Mouse (Mus musculus): Measurements from ENCODE around the gene Ndufs7. TPM values are rescaled to one million over a fixed set of nuclear protein-coding genes. Genes with fewer than 3 reads are reported as not detected.

The Ndufs7 gene
- polyA plus RNA-seq, 1 experiment from 2014 or later: 355 TPM

DNA sequence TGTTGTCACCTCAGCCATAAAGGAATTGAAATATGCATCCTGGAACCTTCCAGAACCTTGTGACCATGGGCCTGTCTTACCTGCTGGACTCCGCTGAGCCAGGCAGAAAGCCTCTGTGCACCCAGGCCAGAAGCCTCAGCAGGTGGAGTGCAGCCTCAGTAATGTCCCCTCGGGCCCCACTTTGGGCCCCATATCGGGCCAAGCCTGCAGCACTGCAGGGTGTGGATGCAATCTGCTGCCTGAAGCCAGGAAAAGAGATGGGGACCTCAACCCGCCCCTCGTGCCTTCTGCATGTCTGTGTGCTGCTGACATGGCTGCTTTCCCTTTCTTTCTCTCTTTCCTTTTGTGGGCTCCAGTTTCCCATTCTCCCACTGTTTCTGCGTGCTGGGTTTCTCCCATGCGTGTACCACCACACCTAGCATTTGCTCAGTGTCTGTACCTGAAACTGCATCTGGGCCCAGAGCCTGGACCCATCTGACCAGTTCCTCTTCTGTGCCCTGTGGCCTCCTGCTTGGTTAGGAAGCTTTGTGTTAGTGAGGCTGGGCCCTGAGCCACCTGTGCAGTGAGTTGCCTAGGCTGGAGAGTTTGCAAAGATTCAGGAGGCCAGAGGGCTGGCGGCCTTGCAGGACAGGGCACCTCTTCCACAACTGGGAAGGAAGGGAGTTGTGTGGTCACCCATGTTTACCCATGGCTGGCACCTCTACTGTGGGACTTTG, 23.1 kb downstream of the Ndufs7 start:
- no peak overlapping the region for H3K9ac ChIP-seq (replicated peaks; ENCODE audit: low read depth, low read length)
- no peak overlapping the region for H3K4me2 ChIP-seq (replicated peaks; ENCODE audit: low read depth, low read length)
- WGBS: 84% methylated on average over 8 of the region's 8 CpGs
- no peak overlapping the region for H3K27ac ChIP-seq (ENCODE audit: low read length)
- H3K36me3 ChIP-seq (ENCODE audit: control insufficient read depth, insufficient read depth, low read length): peaks cover 42% of the 10 kb centered on the region
- no peak overlapping the region for H3K4me3 ChIP-seq (ENCODE audit: low read depth, low read length)
- H3K9me3 ChIP-seq (ENCODE audit: control insufficient read depth, low read depth, low read length): no peaks in the 10 kb centered on the region
- no peaks in the 10 kb centered on the region for H3K27me3 ChIP-seq (ENCODE audit: control insufficient read depth, insufficient read depth, low read length)
- ATAC-seq (ENCODE audit: insufficient number of reproducible peaks, insufficient read depth, low FRiP score, low read depth): no peak
- H3K4me1 ChIP-seq (ENCODE audit: control insufficient read depth, insufficient read depth, low read length): peaks cover 11% of the 10 kb centered on the region

DNA sequence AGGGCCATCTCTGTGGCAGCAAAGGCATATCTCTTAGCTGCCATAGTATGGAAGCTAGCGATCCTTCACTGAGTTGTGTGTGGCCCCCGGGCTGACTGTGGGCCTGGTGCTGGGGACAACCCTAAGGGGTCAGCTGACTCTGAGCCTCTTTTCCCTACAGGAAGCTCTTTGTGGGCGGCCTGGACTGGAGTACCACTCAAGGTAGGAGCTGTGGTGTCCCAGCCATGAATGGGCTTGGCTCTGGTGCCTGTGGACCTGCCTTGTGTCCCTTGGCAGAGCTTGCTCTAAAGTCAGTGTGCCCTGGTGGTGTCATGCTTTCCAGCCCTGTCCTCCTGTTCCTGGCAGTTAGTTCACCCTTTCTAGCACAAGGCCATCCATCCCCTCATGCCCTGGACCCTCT, 24.9 kb downstream of the Ndufs7 start:
- Histone ChIP-seq H3K27ac (ENCODE audit: low read length) (no peak overlapping the region), H3K36me3 (ENCODE audit: control insufficient read depth, insufficient read depth, low read length) (peaks cover 54% of the 10 kb centered on the region), H3K4me2 (replicated peaks; ENCODE audit: low read depth, low read length) (no peak overlapping the region), H3K27me3 (ENCODE audit: control insufficient read depth, insufficient read depth, low read length) (no peaks in the 10 kb centered on the region), H3K9me3 (ENCODE audit: control insufficient read depth, low read depth, low read length) (no peaks in the 10 kb centered on the region), H3K4me3 (ENCODE audit: low read depth, low read length) (no peak overlapping the region), H3K9ac (replicated peaks; ENCODE audit: low read depth, low read length) (no peak overlapping the region), H3K4me1 (ENCODE audit: control insufficient read depth, insufficient read depth, low read length) (0 out of 2 replicates have a peak, but pooled peaks cover 2% of the 10 kb centered on the region)
- ATAC-seq (ENCODE audit: insufficient number of reproducible peaks, insufficient read depth, low FRiP score, low read depth): no peak
- 84% methylated on average over 3 of the region's 3 CpGs for WGBS

DNA sequence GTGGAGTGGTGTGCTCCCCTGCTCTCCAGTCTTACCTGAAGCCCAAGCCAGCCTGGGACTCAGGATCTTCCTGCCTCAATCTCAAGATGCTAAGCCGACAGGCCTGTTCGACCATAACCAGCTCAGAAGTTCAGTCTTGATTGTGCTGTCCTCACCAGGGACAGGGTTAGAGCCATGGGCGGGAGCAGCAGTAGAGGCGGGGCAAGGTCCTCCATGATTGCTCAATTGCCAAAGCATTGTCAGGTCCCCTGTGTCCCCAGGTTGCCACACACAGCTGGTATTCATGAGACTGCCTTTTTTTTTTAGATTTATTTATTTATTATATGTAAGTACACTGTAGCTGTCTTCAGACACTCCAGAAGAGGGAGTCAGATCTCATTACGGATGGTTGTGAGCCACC, 27.3 kb downstream of the Ndufs7 start:
- Histone ChIP-seq H3K27me3 (ENCODE audit: control insufficient read depth, insufficient read depth, low read length) (no peaks in the 10 kb centered on the region), H3K4me3 (ENCODE audit: low read depth, low read length) (no peak overlapping the region), H3K27ac (ENCODE audit: low read length) (no peak overlapping the region), H3K9me3 (ENCODE audit: control insufficient read depth, low read depth, low read length) (no peaks in the 10 kb centered on the region), H3K9ac (replicated peaks; ENCODE audit: low read depth, low read length) (no peak overlapping the region), H3K36me3 (ENCODE audit: control insufficient read depth, insufficient read depth, low read length) (peaks cover 70% of the 10 kb centered on the region), H3K4me1 (ENCODE audit: control insufficient read depth, insufficient read depth, low read length) (0 out of 2 replicates have a peak, but pooled peaks cover 2% of the 10 kb centered on the region), H3K4me2 (replicated peaks; ENCODE audit: low read depth, low read length) (no peak overlapping the region)
- 85% methylated on average over 5 of the region's 5 CpGs for WGBS
- ATAC-seq (ENCODE audit: insufficient number of reproducible peaks, insufficient read depth, low FRiP score, low read depth): no peak

DNA sequence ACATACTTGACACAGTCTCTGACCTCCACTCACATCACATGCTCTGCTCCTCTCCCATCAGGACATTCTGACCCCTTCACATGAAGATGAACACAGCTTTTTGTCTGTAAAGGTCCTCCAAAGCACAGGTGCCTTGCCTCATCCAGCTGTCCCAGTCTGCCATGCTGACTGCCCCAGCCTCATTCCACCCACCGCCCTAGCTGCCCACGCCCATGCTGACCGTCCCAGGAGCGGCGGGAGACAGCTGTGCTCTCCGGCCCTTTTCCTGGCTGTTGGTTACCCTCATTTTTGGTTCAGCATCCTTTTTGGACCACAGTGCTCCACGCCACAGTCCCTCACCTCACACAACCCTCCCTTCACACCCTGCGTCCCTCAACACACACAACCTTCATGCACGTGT, 29.5 kb downstream of the Ndufs7 start:
- Histone ChIP-seq H3K4me2 (replicated peaks; ENCODE audit: low read depth, low read length) (no peak overlapping the region), H3K36me3 (ENCODE audit: control insufficient read depth, insufficient read depth, low read length) (peaks cover 81% of the 10 kb centered on the region), H3K4me1 (ENCODE audit: control insufficient read depth, insufficient read depth, low read length) (no peaks in the 10 kb centered on the region), H3K9me3 (ENCODE audit: control insufficient read depth, low read depth, low read length) (no peaks in the 10 kb centered on the region), H3K4me3 (ENCODE audit: low read depth, low read length) (no peak overlapping the region), H3K27me3 (ENCODE audit: control insufficient read depth, insufficient read depth, low read length) (no peaks in the 10 kb centered on the region), H3K27ac (ENCODE audit: low read length) (no peak overlapping the region), H3K9ac (replicated peaks; ENCODE audit: low read depth, low read length) (no peak overlapping the region)
- WGBS: 89% methylated on average over 9 of the region's 9 CpGs
- ATAC-seq (ENCODE audit: insufficient number of reproducible peaks, insufficient read depth, low FRiP score, low read depth): no peak

DNA sequence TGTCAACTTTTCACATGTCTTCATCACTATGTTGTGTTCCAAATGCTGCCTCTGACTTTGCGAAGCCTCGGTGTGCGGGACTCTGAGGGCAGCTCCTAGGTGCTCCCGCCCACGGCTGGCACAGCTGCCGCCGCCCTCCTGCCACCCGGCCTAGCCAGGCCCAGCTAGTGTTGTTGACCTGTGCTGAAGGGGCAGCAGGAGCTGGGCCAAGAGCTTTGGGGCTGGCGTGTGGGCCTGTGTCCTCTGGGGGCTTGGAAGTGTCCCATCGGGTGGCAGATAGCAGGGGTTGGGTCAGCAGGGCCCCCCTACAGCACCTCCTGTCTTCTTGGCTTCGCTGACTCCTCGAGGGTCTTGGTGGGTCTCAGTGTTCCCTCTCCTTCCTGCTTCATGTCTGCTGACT, 30.4 kb downstream of the Ndufs7 start:
- H3K4me2 ChIP-seq (replicated peaks; ENCODE audit: low read depth, low read length): no peak overlapping the region
- H3K9me3 ChIP-seq (ENCODE audit: control insufficient read depth, low read depth, low read length): no peaks in the 10 kb centered on the region
- WGBS: 89% methylated on average over 12 of the region's 12 CpGs
- H3K27me3 ChIP-seq (ENCODE audit: control insufficient read depth, insufficient read depth, low read length): no peaks in the 10 kb centered on the region
- H3K4me1 ChIP-seq (ENCODE audit: control insufficient read depth, insufficient read depth, low read length): no peaks in the 10 kb centered on the region
- H3K27ac ChIP-seq (ENCODE audit: low read length): no peak overlapping the region
- no peak overlapping the region for H3K4me3 ChIP-seq (ENCODE audit: low read depth, low read length)
- no peak for ATAC-seq (ENCODE audit: insufficient number of reproducible peaks, insufficient read depth, low FRiP score, low read depth)
- H3K36me3 ChIP-seq (ENCODE audit: control insufficient read depth, insufficient read depth, low read length): peaks cover 84% of the 10 kb centered on the region
- no peak overlapping the region for H3K9ac ChIP-seq (replicated peaks; ENCODE audit: low read depth, low read length)

DNA sequence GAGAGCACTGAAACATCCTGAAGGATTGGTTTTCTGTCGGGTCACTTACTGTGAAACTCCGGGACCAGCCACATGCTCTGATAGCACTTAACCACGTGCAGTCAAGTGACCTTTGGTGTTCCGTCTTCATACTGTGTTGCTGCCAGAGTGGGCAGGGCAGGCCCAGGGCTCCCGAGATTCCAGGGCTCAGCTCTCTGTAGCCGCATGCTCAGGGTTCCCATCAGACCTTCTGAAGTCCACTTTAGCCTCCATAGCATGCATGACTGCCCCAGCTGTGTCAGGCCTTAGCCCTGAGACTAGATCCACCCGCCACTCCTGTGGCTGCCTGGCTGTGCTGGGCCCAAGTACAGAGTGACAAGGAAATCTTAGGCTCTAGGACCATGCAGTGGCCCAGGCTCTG, 32.4 kb downstream of the Ndufs7 start:
- no peak for ATAC-seq (ENCODE audit: insufficient number of reproducible peaks, insufficient read depth, low FRiP score, low read depth)
- Histone ChIP-seq H3K9me3 (ENCODE audit: control insufficient read depth, low read depth, low read length) (no peaks in the 10 kb centered on the region), H3K27ac (ENCODE audit: low read length) (no peak overlapping the region), H3K4me3 (ENCODE audit: low read depth, low read length) (no peak overlapping the region), H3K4me2 (replicated peaks; ENCODE audit: low read depth, low read length) (no peak overlapping the region), H3K27me3 (ENCODE audit: control insufficient read depth, insufficient read depth, low read length) (no peaks in the 10 kb centered on the region), H3K36me3 (ENCODE audit: control insufficient read depth, insufficient read depth, low read length) (peaks cover 90% of the 10 kb centered on the region), H3K9ac (replicated peaks; ENCODE audit: low read depth, low read length) (no peak overlapping the region), H3K4me1 (ENCODE audit: control insufficient read depth, insufficient read depth, low read length) (no peaks in the 10 kb centered on the region)
- WGBS: 80% methylated on average over 7 of the region's 7 CpGs

DNA sequence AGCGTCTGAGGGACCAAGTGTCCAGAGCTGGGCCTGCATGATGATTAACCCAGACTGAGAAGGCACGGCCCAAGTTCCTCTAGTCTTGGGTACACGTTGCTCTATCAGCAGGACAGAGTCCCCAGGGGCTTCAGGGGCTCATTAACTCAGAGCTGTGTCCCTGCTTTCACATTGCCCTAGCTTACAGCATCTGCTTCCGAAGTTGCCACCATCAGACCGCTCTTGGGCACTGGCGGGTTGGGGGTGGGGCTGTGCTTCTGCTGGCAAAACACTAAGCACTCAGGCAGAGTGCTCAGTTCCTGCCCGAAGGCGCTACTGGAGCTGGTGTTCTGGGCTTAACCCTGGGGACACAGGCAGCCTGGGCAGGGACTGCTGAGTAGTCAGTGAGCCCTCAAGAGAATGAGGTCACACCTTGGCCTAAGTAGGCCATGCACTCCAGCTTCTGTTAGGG, 33.0 kb downstream of the Ndufs7 start:
- peaks cover 90% of the 10 kb centered on the region for H3K36me3 ChIP-seq (ENCODE audit: control insufficient read depth, insufficient read depth, low read length)
- H3K4me1 ChIP-seq (ENCODE audit: control insufficient read depth, insufficient read depth, low read length): no peaks in the 10 kb centered on the region
- no peaks in the 10 kb centered on the region for H3K9me3 ChIP-seq (ENCODE audit: control insufficient read depth, low read depth, low read length)
- no peak overlapping the region for H3K9ac ChIP-seq (replicated peaks; ENCODE audit: low read depth, low read length)
- no peak overlapping the region for H3K4me3 ChIP-seq (ENCODE audit: low read depth, low read length)
- no peaks in the 10 kb centered on the region for H3K27me3 ChIP-seq (ENCODE audit: control insufficient read depth, insufficient read depth, low read length)
- H3K27ac ChIP-seq (ENCODE audit: low read length): peak overlapping the region; percentile 28; the same call in 1 of the 2 replicates
- no peak overlapping the region for H3K4me2 ChIP-seq (replicated peaks; ENCODE audit: low read depth, low read length)
- ATAC-seq (ENCODE audit: insufficient number of reproducible peaks, insufficient read depth, low FRiP score, low read depth): no peak
- WGBS: 81% methylated on average over 8 of the region's 8 CpGs

DNA sequence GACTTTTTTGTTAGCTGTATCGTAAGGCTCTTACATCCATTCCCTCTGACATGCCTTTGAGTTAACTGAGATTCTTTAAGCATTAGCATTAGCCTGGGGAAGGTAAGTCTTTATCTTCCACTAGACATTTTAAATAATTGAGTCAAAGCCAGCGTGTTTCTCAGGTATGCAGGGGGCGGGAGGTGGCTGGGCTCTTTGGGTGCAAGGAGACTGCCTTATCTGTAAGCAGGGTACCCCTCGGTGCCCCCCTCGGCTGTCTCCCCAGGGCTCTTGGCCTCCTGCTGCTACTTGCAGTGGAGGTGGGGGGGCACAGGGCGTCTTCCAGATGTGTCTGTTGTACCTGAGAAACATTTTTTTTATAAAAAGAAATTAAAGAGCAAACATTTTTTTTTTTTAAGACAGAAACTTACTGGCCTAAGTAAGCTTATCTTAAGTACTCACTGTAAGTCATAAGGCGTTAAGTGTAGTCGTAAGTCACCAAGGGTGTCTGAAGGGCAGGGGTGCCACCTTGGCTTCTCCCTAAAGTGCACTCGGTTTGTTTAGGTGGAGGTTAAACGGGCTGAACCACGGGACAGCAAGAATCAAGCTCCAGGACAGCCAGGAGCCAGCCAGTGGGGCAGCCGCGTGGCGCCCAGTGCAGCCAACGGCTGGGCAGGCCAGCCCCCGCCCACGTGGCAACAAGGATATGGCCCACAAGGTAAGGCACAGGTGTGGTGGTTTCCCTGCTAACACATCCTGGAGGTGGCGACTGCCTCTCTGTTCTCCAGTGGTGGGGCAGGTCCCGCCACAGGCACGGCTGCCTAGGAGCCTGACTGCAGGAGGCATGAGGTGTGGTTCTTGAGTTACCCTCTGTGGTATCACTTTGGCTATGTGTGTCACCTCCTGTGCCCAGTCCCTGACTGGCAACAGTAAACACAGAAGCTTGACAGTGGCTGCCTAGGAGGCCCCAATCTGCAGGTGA, 33.8 kb downstream of the Ndufs7 start:
- no peaks in the 10 kb centered on the region for H3K27me3 ChIP-seq (ENCODE audit: control insufficient read depth, insufficient read depth, low read length)
- peaks cover 88% of the 10 kb centered on the region for H3K36me3 ChIP-seq (ENCODE audit: control insufficient read depth, insufficient read depth, low read length)
- H3K27ac ChIP-seq (ENCODE audit: low read length): peak overlapping the region; percentile 28; the same call in 1 of the 2 replicates
- H3K9ac ChIP-seq (replicated peaks; ENCODE audit: low read depth, low read length): no peak overlapping the region
- no peak overlapping the region for H3K4me3 ChIP-seq (ENCODE audit: low read depth, low read length)
- no peak overlapping the region for H3K4me2 ChIP-seq (replicated peaks; ENCODE audit: low read depth, low read length)
- WGBS: 81% methylated on average over 20 of the region's 20 CpGs
- no peak for ATAC-seq (ENCODE audit: insufficient number of reproducible peaks, insufficient read depth, low FRiP score, low read depth)
- H3K9me3 ChIP-seq (ENCODE audit: control insufficient read depth, low read depth, low read length): no peaks in the 10 kb centered on the region
- no peaks in the 10 kb centered on the region for H3K4me1 ChIP-seq (ENCODE audit: control insufficient read depth, insufficient read depth, low read length)
